Mouse (Mus musculus) spleen, adult 2 months (tissue): ENCODE data around the gene Areg. TPM values are rescaled to one million over a fixed set of nuclear protein-coding genes. Genes with fewer than 3 reads are reported as not detected.

ENCODE experiments used
- DNase-seq, 2 experiments: peaks; one replicate each; pipeline versions ENCODE4 v3.0.0 to v3.0.0-alpha.2; 2012 to 2021; ENCODE audit warnings: low spot score in 2 of 2, low read depth in 1 of 2
- H3K27ac ChIP-seq: fragments of 200-500 bp; 2 replicates; pipeline ENCODE4 v1.5.1; 2012; ENCODE audit warnings: low read length, inconsistent platforms; ENCODE audit not compliant: insufficient read depth
- H3K27me3 ChIP-seq: fragments of 200-500 bp; 2 replicates; pipeline ENCODE4 v1.6.1; 2012; ENCODE audit warnings: mild to moderate bottlenecking, moderate library complexity, low read length, inconsistent platforms; ENCODE audit not compliant: control insufficient read depth, insufficient read depth
- H3K36me3 ChIP-seq: fragments of 200-500 bp; 2 replicates; pipeline ENCODE4 v1.6.1; 2012; ENCODE audit warnings: mild to moderate bottlenecking, low read length, inconsistent platforms; ENCODE audit not compliant: control insufficient read depth, insufficient read depth
- H3K4me1 ChIP-seq: fragments of 200-500 bp; 2 replicates; pipeline ENCODE4 v1.6.1; 2011; ENCODE audit warnings: inconsistent platforms; ENCODE audit not compliant: control insufficient read depth, insufficient read depth, insufficient read length
- H3K4me3 ChIP-seq: fragments of 200-500 bp; 2 replicates; pipeline ENCODE4 v1.5.1; 2011; ENCODE audit warnings: mild to moderate bottlenecking, inconsistent platforms; ENCODE audit not compliant: insufficient read depth, insufficient read length; ENCODE audit errors: extremely low read depth
- CTCF ChIP-seq: fragments of 200-500 bp; IDR thresholded peaks from 2 replicates; pipeline ENCODE4 v1.5.1; 2011; ENCODE audit warnings: mild to moderate bottlenecking, inconsistent platforms; ENCODE audit not compliant: insufficient read depth, insufficient read length, insufficient replicate concordance; ENCODE audit errors: extremely low read depth
- POLR2A ChIP-seq: fragments of 200-500 bp; IDR thresholded peaks from 2 replicates; pipeline ENCODE4 v1.6.1; 2011; ENCODE audit warnings: low read depth, low read length, inconsistent platforms
- WGBS: fragments of 180-500 bp; shearing (Covaris S2); methylation state at CpG from one replicate; pipeline ENCODE4 v1.1.7; 2018; 5-methylcytosine and 5-hydroxymethylcytosine counted together
- polyA plus RNA-seq: library from polyadenylated mRNA; depleted of rRNA; stranded (reverse); fragments of >200 nt; gene quantifications from 2 replicates; pipeline ENCODE4 v1.2.3, GENCODE M21; 2012

Areg gene
- polyA plus RNA-seq, 1 experiment = not detected

DNA sequence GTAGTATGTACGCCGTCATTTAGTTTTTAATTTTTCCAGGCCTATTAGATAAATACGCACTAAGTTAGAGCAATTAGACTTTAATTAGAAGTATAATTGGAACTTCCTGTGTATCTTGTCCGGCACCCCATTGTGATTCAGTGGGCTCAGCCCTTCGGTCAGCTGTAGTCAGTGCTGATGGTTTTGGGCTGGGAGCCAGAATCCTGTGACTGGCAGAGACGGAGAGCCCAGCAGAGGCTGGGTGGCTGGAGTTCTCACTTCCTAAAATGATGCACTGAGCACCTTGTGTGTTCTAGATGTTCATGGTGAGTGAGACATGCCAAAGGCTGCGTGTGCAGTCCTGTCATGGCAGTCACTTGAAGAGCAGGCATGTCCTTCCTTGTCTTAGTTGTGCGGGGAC lies 28.4 kb upstream of the Areg start:
- TF ChIP-seq CTCF = no peak
- no peak for TF ChIP-seq POLR2A
- Histone ChIP-seq H3K27me3 (no peaks in the 10 kb centered on the region), H3K4me1 (no peaks in the 10 kb centered on the region), H3K36me3 (no peaks in the 10 kb centered on the region), H3K27ac (no peak overlapping the region), H3K4me3 (no peak overlapping the region)
- no peak for DNase-seq
- 85% methylated on average over 8 of the region's 8 CpGs for WGBS

DNA sequence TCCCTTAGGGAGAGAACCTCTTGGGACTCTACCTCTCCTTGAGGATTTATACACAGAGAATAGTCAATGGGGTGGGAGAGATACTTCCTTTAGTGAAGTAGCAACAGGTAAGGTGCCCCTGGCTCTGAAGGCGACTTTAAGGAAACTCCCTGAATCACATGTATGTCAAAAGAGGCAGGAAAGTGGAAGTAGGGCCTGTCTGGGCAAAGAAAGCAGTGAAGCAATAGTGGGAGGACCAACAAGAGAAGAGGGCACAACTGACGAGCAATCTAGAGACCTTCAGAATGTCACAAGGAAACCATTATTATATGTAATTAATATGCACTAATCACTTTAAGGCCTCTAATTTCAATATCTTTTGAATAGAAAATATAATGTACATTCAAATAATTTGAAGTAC lies 25.4 kb upstream of the Areg start:
- H3K27me3 ChIP-seq = no peaks in the 10 kb centered on the region
- H3K27ac ChIP-seq = no peak overlapping the region
- H3K36me3 ChIP-seq = no peaks in the 10 kb centered on the region
- no peak for DNase-seq
- WGBS = 59% methylated on average over 2 of the region's 2 CpGs
- no peak overlapping the region for H3K4me3 ChIP-seq
- H3K4me1 ChIP-seq = no peaks in the 10 kb centered on the region
- TF ChIP-seq POLR2A (no peak), CTCF (no peak)

DNA sequence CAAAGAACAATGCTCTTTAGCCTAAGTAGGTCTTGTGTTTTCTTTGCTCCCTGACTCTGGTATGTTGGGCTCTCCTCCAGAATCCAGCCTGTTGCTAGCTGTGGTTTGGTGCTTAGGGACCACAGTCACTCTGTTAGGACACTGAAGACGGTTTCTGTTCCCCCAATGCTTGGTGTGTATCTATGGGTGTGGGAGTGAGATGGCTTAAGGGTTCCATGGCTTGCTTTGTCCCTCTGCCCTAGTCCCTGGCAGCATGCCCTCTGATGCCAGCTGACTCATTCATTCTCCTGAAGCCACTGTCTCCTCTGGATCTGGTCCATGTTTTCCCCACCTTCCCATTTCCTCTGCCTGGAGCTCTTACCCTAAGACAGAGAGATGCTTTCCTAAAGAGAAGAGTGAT lies 24.8 kb upstream of the Areg start:
- 70% methylated on average over 1 of the region's 1 CpGs for WGBS
- H3K27ac ChIP-seq = no peak overlapping the region
- no peaks in the 10 kb centered on the region for H3K36me3 ChIP-seq
- no peaks in the 10 kb centered on the region for H3K4me1 ChIP-seq
- no peaks in the 10 kb centered on the region for H3K27me3 ChIP-seq
- DNase-seq = no peak
- no peak overlapping the region for H3K4me3 ChIP-seq
- TF ChIP-seq POLR2A = no peak
- no peak for TF ChIP-seq CTCF

DNA sequence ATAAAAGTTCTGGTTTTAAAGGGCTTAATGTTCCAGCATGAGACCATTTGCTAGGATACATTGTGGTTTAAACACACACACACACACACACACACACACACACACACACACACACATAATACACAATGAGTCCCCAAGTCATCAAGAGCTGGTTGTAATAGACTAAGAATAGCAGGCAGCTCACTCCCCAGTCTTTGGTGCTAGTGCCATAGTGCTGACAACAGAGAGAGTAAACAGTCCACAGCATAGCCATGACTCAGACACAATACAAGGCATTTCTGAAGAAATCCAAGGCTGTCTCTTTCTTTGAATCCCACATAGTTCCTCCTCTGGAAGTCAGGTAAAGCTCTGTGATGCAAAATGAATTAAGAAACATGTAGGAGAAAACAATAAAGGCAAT lies 20.8 kb upstream of the Areg start:
- TF ChIP-seq POLR2A (no peak), CTCF (no peak)
- Histone ChIP-seq H3K4me3 (no peak overlapping the region), H3K27me3 (no peaks in the 10 kb centered on the region), H3K36me3 (no peaks in the 10 kb centered on the region), H3K4me1 (no peaks in the 10 kb centered on the region), H3K27ac (no peak overlapping the region)
- no peak for DNase-seq

DNA sequence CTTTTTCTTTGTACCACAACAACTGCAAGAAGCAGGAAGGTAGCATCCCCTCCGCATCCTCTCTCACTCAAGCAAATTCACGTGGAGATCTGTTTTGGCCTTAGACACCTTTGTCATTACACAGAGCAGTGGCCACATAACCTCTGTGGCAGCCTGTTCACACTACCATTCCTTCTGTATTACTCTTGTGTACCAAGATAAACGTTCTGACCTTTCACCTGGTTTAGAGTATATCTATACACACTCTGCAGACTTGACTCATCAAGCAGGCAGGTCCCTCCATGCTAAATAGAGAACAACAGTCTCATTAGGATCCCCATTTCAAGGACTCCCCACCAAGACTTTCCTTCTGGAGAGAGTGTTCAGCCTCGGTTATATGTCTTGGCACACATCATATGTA lies 16.0 kb upstream of the Areg start:
- TF ChIP-seq POLR2A = no peak
- no peak for TF ChIP-seq CTCF
- Histone ChIP-seq H3K27ac (no peak overlapping the region), H3K4me3 (no peak overlapping the region), H3K4me1 (no peaks in the 10 kb centered on the region), H3K27me3 (no peaks in the 10 kb centered on the region), H3K36me3 (no peaks in the 10 kb centered on the region)
- WGBS = 86% methylated on average over 4 of the region's 4 CpGs
- DNase-seq = no peak

DNA sequence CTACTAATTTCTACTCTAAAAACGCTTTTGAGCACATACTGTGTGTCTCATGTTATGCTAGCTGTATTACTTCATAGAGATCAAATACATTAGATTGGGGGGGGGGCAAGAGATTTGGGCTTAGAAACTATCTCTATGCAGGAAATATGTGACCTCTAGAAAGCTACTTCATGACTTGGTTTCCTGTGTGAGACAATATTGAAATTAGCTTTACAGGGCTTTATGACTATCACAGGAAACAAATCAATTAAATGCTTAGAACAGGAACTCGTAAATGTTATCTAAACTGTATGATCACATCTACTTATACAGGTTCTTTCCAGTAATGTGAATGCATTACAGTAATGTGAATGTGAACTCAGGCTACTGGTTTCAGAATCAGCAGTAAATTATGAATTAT lies 15.3 kb upstream of the Areg start:
- H3K4me1 ChIP-seq = no peaks in the 10 kb centered on the region
- H3K27me3 ChIP-seq = no peaks in the 10 kb centered on the region
- no peak overlapping the region for H3K4me3 ChIP-seq
- TF ChIP-seq CTCF (no peak), POLR2A (no peak)
- H3K27ac ChIP-seq = no peak overlapping the region
- no peaks in the 10 kb centered on the region for H3K36me3 ChIP-seq
- no peak for DNase-seq
- WGBS = 74% methylated on average over 2 of the region's 2 CpGs

DNA sequence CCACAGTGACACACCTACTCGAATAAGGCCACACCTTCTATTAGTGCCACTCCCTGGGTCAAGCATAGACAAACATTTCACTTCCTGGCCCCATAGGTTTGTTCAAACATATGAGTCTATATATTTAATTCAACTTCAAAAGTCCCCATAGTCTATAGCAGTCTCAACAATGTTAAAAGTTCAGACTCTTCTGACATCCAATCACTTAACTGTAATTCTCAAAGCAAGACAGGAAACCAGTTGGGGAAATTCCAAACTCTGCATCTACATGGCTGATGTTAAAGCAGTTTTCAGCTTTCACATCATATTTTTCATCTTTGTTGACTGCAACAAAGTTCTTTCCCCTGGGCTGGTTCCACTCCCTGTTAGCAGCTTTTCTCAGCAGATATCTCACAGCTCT lies 12.8 kb upstream of the Areg start:
- H3K27me3 ChIP-seq = no peaks in the 10 kb centered on the region
- 94% methylated on average over 1 of the region's 1 CpGs for WGBS
- TF ChIP-seq POLR2A (no peak), CTCF (no peak)
- H3K4me1 ChIP-seq = no peaks in the 10 kb centered on the region
- H3K36me3 ChIP-seq = no peaks in the 10 kb centered on the region
- no peak for DNase-seq
- H3K4me3 ChIP-seq = no peak overlapping the region
- H3K27ac ChIP-seq = no peak overlapping the region

DNA sequence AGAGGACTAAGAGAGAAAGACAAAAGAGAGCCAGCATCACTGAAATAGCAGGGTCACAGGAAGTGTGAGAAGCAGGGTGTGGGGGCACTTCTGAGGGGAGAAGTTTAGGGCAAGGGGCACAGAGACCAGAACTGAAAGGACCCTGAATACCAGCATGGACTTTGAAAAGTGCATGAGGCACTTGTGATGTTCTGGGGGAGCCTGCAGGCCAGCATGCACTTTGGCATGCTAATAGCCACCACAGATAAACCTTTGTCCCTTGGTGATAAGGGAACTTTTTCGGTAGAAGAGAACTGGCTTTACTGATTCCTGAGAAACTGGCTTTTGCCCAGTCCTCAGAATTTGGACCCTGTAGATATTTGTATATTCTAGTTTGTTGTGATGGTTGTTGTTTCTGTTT lies 4.4 kb upstream of the Areg start:
- Histone ChIP-seq H3K27me3 (peaks cover 4% of the 10 kb centered on the region), H3K27ac (no peak overlapping the region), H3K4me3 (no peak overlapping the region), H3K4me1 (peaks cover 2% of the 10 kb centered on the region; the same call in 1 of the 2 replicates), H3K36me3 (no peaks in the 10 kb centered on the region)
- TF ChIP-seq CTCF (no peak), POLR2A (no peak)
- WGBS = 38% methylated on average over 1 of the region's 1 CpGs
- DNase-seq = no peak
